Mouse (Mus musculus): Measurements from ENCODE around the gene Inafm2.

- no peak for TF ChIP-seq POLR2A (IDR thresholded peaks at IDR 0.05; ENCODE audit: low read depth, low read length)
- TF ChIP-seq CTCF (IDR thresholded peaks at IDR 0.05; ENCODE audit: borderline replicate concordance, insufficient read depth, low read length), result no peak
These were observed 31.3 kb upstream of the Inafm2 start for GRCm38 (mm10) chr2:118714230-118714629.

Data from embryonic fibroblast, embryonic 13.5 days (primary cell).